Comparison of ENCODE assay signal across 19 mouse cellular contexts in genomic region chr7:48914630-48915506, GRCm38 (mm10). TPM values are rescaled to one million over a fixed set of nuclear protein-coding genes. Genes with fewer than 3 reads are reported as not detected.
DNase-seq lines count a peak whose midpoint lies in the region; ATAC-seq and TF ChIP-seq lines count a peak whose summit lies in the region.
"Had no signal": no experiment of that assay in that cellular context is flagged by ENCODE, and none has a peak within 500 bp of the region (broad histone marks: within the 10 kb centered on the region; RNA-seq: fewer than 3 reads in every experiment).

No protein-coding gene starts in this region.

- no peak overlapping the region for H3K4me3 ChIP-seq in forebrain, embryonic 12.5 days (replicated peaks)
- H3K4me3 ChIP-seq in forebrain, postnatal 0 days (ENCODE audit: low read depth, low read length): no peak overlapping the region
- H3K4me3 ChIP-seq in midbrain, embryonic 11.5 days (ENCODE audit: low read depth, low read length): no peak overlapping the region
- H3K4me3 ChIP-seq in neural tube, embryonic 15.5 days (replicated peaks): no peak overlapping the region
- H3K4me3 ChIP-seq: gastrocnemius, adult 2 months; limb, embryonic 13.5 days; myocyte had no signal

- no peak overlapping the region for H3K9ac ChIP-seq in forebrain, embryonic 12.5 days
- H3K9ac ChIP-seq in forebrain, postnatal 0 days: no peak overlapping the region
- no peak overlapping the region for H3K9ac ChIP-seq in midbrain, embryonic 11.5 days (ENCODE audit: low read length)
- no peak overlapping the region for H3K9ac ChIP-seq in neural tube, embryonic 15.5 days (replicated peaks)
- H3K9ac ChIP-seq: limb, embryonic 13.5 days; liver, embryonic 14.5 days had no signal

- intact Hi-C loops in heart, postnatal 36 days (cut with DNase I): no loop called here

- H3K27ac ChIP-seq in forebrain, embryonic 12.5 days: 0 out of 2 replicates have a peak overlapping the region, but pooled peaks have one; percentile 1
- no peak overlapping the region for H3K27ac ChIP-seq in forebrain, postnatal 0 days (ENCODE audit: low read depth, low read length)
- H3K27ac ChIP-seq in midbrain, embryonic 11.5 days (ENCODE audit: low read depth, low read length): no peak overlapping the region; the same call in 1 of the 2 replicates
- H3K27ac ChIP-seq in neural tube, embryonic 15.5 days (replicated peaks): no peak overlapping the region; the same call in 1 of the 2 replicates
- H3K27ac ChIP-seq: gastrocnemius, adult 2 months; limb, embryonic 13.5 days; liver, embryonic 14.5 days had no signal

- DNase-seq in forebrain, postnatal 0 days: peak; percentile 25
- no peak for DNase-seq in midbrain, embryonic 11.5 days (ENCODE audit: low spot score, missing footprints)
- DNase-seq in heart, postnatal 36 days: no peak
- DNase-seq: adrenal gland, postnatal 36 days; cerebellum, adult 11 months; cerebellum, postnatal 36 days; gastrocnemius, adult 2 months; heart, adult 11 months; kidney, adult 2 months; kidney, postnatal 25 days; thymus, postnatal 25 days had no signal

- peaks cover 64% of the 10 kb centered on the region for H3K27me3 ChIP-seq in forebrain, embryonic 12.5 days
- H3K27me3 ChIP-seq in forebrain, postnatal 0 days (ENCODE audit: insufficient read depth, low read length): peaks cover 7% of the 10 kb centered on the region
- H3K27me3 ChIP-seq in midbrain, embryonic 11.5 days (ENCODE audit: control insufficient read depth, insufficient read depth, low read length): peaks cover 4% of the 10 kb centered on the region; the same call in 1 of the 2 replicates
- H3K27me3 ChIP-seq in neural tube, embryonic 15.5 days (replicated peaks): 0 out of 2 replicates have a peak, but pooled peaks cover 2% of the 10 kb centered on the region

- H3K9me3 ChIP-seq in forebrain, embryonic 12.5 days: no peaks in the 10 kb centered on the region
- H3K9me3 ChIP-seq in forebrain, postnatal 0 days (ENCODE audit: low read length): no peaks in the 10 kb centered on the region
- no peaks in the 10 kb centered on the region for H3K9me3 ChIP-seq in midbrain, embryonic 11.5 days (ENCODE audit: control insufficient read depth, low read length)
- H3K9me3 ChIP-seq in neural tube, embryonic 15.5 days (replicated peaks): no peaks in the 10 kb centered on the region
- H3K9me3 ChIP-seq: limb, embryonic 13.5 days had no signal

- TF ChIP-seq CTCF in forebrain, postnatal 0 days (IDR thresholded peaks at IDR 0.05; ENCODE audit: low read depth): no peak

- no peaks in the 10 kb centered on the region for H3K36me3 ChIP-seq in forebrain, embryonic 12.5 days (replicated peaks)
- H3K36me3 ChIP-seq in forebrain, postnatal 0 days (ENCODE audit: insufficient read depth): no peaks in the 10 kb centered on the region
- no peaks in the 10 kb centered on the region for H3K36me3 ChIP-seq in midbrain, embryonic 11.5 days (ENCODE audit: control insufficient read depth, insufficient read depth, low read length)
- no peaks in the 10 kb centered on the region for H3K36me3 ChIP-seq in neural tube, embryonic 15.5 days
- H3K36me3 ChIP-seq: limb, embryonic 13.5 days had no signal

- WGBS in forebrain, embryonic 12.5 days: 32% methylated on average over 12 of the region's 12 CpGs
- 27% methylated on average over 12 of the region's 12 CpGs for WGBS in forebrain, postnatal 0 days
- WGBS in midbrain, embryonic 11.5 days: 41% methylated on average over 12 of the region's 12 CpGs
- 35% methylated on average over 12 of the region's 12 CpGs for WGBS in neural tube, embryonic 15.5 days

- peak; percentile 63 for ATAC-seq in forebrain, embryonic 12.5 days (ENCODE audit: low FRiP score)
- ATAC-seq in forebrain, postnatal 0 days: peak; percentile 72
- ATAC-seq in midbrain, embryonic 11.5 days (ENCODE audit: low FRiP score): peak; percentile 47; the same call in 1 of the 2 replicates
- peak; percentile 42; the same call in 1 of the 2 replicates for ATAC-seq in neural tube, embryonic 15.5 days (ENCODE audit: low FRiP score)
- no peak for ATAC-seq in erythroblast, adult 5-6 weeks (replicated peaks; ENCODE audit: low FRiP score, poor library complexity, severe bottlenecking)
- no peak for ATAC-seq in cerebellum, adult (ENCODE audit: insufficient number of reproducible peaks, low FRiP score, low TSS enrichment)
- ATAC-seq: lung, postnatal 0 days had no signal

- no peak overlapping the region for H3K4me2 ChIP-seq in forebrain, embryonic 12.5 days
- H3K4me2 ChIP-seq in forebrain, postnatal 0 days (ENCODE audit: low read depth): no peak overlapping the region
- H3K4me2 ChIP-seq in midbrain, embryonic 11.5 days: no peak overlapping the region
- H3K4me2 ChIP-seq in neural tube, embryonic 15.5 days: no peak overlapping the region
- H3K4me2 ChIP-seq: limb, embryonic 13.5 days had no signal

- peaks cover 49% of the 10 kb centered on the region for H3K4me1 ChIP-seq in forebrain, embryonic 12.5 days
- H3K4me1 ChIP-seq in forebrain, postnatal 0 days (ENCODE audit: insufficient read depth): 0 out of 2 replicates have a peak, but pooled peaks cover 6% of the 10 kb centered on the region
- H3K4me1 ChIP-seq in midbrain, embryonic 11.5 days (ENCODE audit: control insufficient read depth, insufficient read depth, low read length): peaks cover 24% of the 10 kb centered on the region
- H3K4me1 ChIP-seq in neural tube, embryonic 15.5 days: peaks cover 32% of the 10 kb centered on the region

RNA-seq across cellular contexts. Expression of gene Nav2, which starts 6.4 kb away (rescaled TPM):
- polyA plus RNA-seq in forebrain, embryonic 12.5 days (2016; fragmentation: Nextera tagmentation; extraction: Ambion mirVana): 8.1 and 10.9 TPM in 2 replicates
- total RNA-seq in forebrain, postnatal 0 days (2014; rRNA removed): 44.0 and 46.9 TPM in 2 replicates
- polyA plus RNA-seq in forebrain, postnatal 0 days (2015; fragmentation: Nextera tagmentation; extraction: Ambion mirVana): 8.5 and 16.3 TPM in 2 replicates
- 15.9 and 17.4 TPM in 2 replicates for polyA plus RNA-seq in midbrain, embryonic 11.5 days (2014; fragmentation: Nextera tagmentation; extraction: Ambion mirVana)
- polyA plus RNA-seq in neural tube, embryonic 15.5 days (2015; fragmentation: Nextera tagmentation; extraction: Ambion mirVana): 27.6 and 31.3 TPM in 2 replicates
- total RNA-seq in erythroblast, adult 5-6 weeks (2015; ENCODE audit: low replicate concordance): 1.9 and 5.6 TPM in 2 replicates
- total RNA-seq in erythroblast, adult 5-6 weeks (2017; ENCODE audit: low replicate concordance): 3.9 and 4.6 TPM in 2 replicates
- 10 to 100 TPM; 42.4 to 52.9 TPM for total RNA-seq in heart, postnatal 36 days (2021)

RNA-seq across cellular contexts. Expression of gene E2f8, which starts 33.5 kb away (rescaled TPM):
- polyA plus RNA-seq in forebrain, embryonic 12.5 days (2016; fragmentation: Nextera tagmentation; extraction: Ambion mirVana): 19.1 and 20.9 TPM in 2 replicates
- 0.92 and 2.0 TPM in 2 replicates for total RNA-seq in forebrain, postnatal 0 days (2014; rRNA removed)
- 1.0 and 1.1 TPM in 2 replicates for polyA plus RNA-seq in forebrain, postnatal 0 days (2015; fragmentation: Nextera tagmentation; extraction: Ambion mirVana)
- 14.5 and 15.5 TPM in 2 replicates for polyA plus RNA-seq in midbrain, embryonic 11.5 days (2014; fragmentation: Nextera tagmentation; extraction: Ambion mirVana)
- 2.3 and 7.0 TPM in 2 replicates for polyA plus RNA-seq in neural tube, embryonic 15.5 days (2015; fragmentation: Nextera tagmentation; extraction: Ambion mirVana)
- 71.3 and 75.9 TPM in 2 replicates for total RNA-seq in erythroblast, adult 5-6 weeks (2015; ENCODE audit: low replicate concordance)
- total RNA-seq in erythroblast, adult 5-6 weeks (2017; ENCODE audit: low replicate concordance): 68.2 and 121 TPM in 2 replicates
- under 1 TPM; 0.68 to 0.92 TPM for total RNA-seq in heart, postnatal 36 days (2021)
- total RNA-seq: gastrocnemius, adult 2 months had no signal

Comparison
In these comparisons a context has a peak if more than half of its experiments do, and no peak if none do; other contexts are left out.
1. ATAC-seq: peak in forebrain, embryonic 12.5 days (single experiment), forebrain, postnatal 0 days (single experiment), midbrain, embryonic 11.5 days (single experiment) and neural tube, embryonic 15.5 days (single experiment); none in erythroblast, adult 5-6 weeks (single experiment) and cerebellum, adult (single experiment).